Mouse (Mus musculus) midbrain, embryonic 10.5 days (tissue): Measurements from ENCODE around the gene Apopt1. TPM values are rescaled to one million over a fixed set of nuclear protein-coding genes. Genes with fewer than 3 reads are reported as not detected.
A peak's percentile ranks its signal among the peaks of the same experiment; 100 is the strongest.
"Not testable (repeated sequence)": the region's sequence is repeated elsewhere in the genome, so short reads cannot be mapped to it uniquely, and the experiment has no call there.

Source experiments
- DNase-seq: peaks from one replicate; pipeline ENCODE4 v3.0.0-alpha.2; 2017; ENCODE audit warnings: low spot score
- H3K27ac ChIP-seq: fragments of 300-500 bp; sonication (generic); replicated peaks from 2 replicates; pipeline ENCODE4 v1.5.1; 2016; ENCODE audit warnings: mild to moderate bottlenecking
- H3K27me3 ChIP-seq: fragments of 300-500 bp; sonication (generic); 2 replicates; pipeline ENCODE4 v1.6.1; 2016; ENCODE audit warnings: low read depth, mild to moderate bottlenecking; ENCODE audit not compliant: poor library complexity, severe bottlenecking
- H3K36me3 ChIP-seq: fragments of 300-500 bp; sonication (generic); 2 replicates; pipeline ENCODE4 v1.6.1; 2016; ENCODE audit warnings: mild to moderate bottlenecking, moderate library complexity
- H3K4me1 ChIP-seq: fragments of 300-500 bp; sonication (generic); 2 replicates; pipeline ENCODE4 v1.6.1; 2016
- H3K4me3 ChIP-seq: fragments of 300-500 bp; sonication (generic); 2 replicates; pipeline ENCODE4 v1.5.1; 2016; ENCODE audit warnings: mild to moderate bottlenecking, moderate library complexity
- H3K9me3 ChIP-seq: fragments of 300-500 bp; sonication (generic); replicated peaks from 2 replicates; pipeline ENCODE4 v1.6.1; 2016; ENCODE audit warnings: mild to moderate bottlenecking
- WGBS: fragments of 180-500 bp; shearing (Covaris S2); methylation state at CpG from one replicate; pipeline ENCODE4 v1.1.7; 2016; 5-methylcytosine and 5-hydroxymethylcytosine counted together
- polyA plus RNA-seq: library from polyadenylated mRNA; unstranded; fragments of >200 nt; fragmentation: Nextera tagmentation; extraction: Ambion mirVana; gene quantifications from 2 replicates; pipeline ENCODE4 v1.2.1, GENCODE M21; 2016

Apopt1 gene
- polyA plus RNA-seq, 1 experiment from 2014 or later, result 59.8 TPM

DNA sequence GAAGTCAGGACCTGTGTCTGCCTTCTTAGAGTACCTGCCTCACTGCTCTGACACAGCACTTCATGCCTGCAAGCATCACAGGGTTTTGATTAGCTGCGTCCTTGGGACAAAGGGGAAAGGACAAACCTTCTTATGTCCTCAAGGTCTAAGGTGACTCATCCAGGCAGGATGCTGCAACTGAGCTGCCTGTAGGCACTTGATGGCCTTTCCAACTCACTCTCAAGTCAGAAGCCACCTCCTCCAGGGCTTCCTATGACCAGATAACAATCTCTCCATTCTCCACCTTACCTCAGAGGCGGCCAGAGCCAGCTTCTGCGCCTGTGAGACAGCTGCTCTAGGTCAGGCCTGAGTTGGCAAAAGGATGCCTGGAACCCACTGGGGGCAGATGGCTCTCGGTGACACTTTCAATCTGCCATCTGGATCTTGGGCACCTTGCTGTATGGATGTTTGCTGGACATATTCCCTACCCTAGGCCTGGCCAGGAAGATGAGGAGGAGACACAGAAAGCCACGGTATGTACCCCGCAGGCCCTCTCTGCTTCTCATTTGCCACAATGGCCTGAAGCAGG lies 14.6 kb upstream of the Apopt1 start:
- H3K9me3 ChIP-seq, result no peaks in the 10 kb centered on the region
- H3K27me3 ChIP-seq, result no peaks in the 10 kb centered on the region
- H3K27ac ChIP-seq, result peak overlapping the region; percentile 99
- DNase-seq, result no peak
- peaks cover 53% of the 10 kb centered on the region for H3K4me1 ChIP-seq
- H3K36me3 ChIP-seq, result no peaks in the 10 kb centered on the region
- H3K4me3 ChIP-seq, result no peak overlapping the region
- WGBS, result 92% methylated on average over 6 of the region's 6 CpGs

DNA sequence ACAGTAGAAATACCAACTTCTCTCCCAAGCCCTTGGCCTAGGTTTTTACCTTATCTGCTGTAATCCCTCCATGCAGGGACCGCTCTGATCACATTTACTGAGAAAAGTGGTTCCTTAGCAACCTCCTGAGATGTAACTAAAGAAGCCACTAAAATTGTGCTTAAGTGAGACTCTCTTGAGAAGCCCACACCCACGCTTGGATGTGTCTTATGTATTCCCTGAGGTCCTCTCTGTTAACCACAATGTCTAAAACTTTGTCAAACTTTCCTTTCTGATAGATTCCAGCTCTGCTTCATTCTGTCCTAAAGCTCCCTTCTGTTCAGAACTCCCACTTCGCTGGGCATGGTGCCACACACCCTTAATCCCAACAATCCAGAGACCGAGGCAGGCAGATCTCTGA lies 13.5 kb upstream of the Apopt1 start:
- no peak for DNase-seq
- peak overlapping the region; percentile 63 for H3K27ac ChIP-seq
- no peaks in the 10 kb centered on the region for H3K36me3 ChIP-seq
- H3K27me3 ChIP-seq, result no peaks in the 10 kb centered on the region
- H3K4me3 ChIP-seq, result no peak overlapping the region
- 86% methylated on average over 4 of the region's 4 CpGs for WGBS
- no peaks in the 10 kb centered on the region for H3K9me3 ChIP-seq
- H3K4me1 ChIP-seq, result peaks cover 44% of the 10 kb centered on the region

DNA sequence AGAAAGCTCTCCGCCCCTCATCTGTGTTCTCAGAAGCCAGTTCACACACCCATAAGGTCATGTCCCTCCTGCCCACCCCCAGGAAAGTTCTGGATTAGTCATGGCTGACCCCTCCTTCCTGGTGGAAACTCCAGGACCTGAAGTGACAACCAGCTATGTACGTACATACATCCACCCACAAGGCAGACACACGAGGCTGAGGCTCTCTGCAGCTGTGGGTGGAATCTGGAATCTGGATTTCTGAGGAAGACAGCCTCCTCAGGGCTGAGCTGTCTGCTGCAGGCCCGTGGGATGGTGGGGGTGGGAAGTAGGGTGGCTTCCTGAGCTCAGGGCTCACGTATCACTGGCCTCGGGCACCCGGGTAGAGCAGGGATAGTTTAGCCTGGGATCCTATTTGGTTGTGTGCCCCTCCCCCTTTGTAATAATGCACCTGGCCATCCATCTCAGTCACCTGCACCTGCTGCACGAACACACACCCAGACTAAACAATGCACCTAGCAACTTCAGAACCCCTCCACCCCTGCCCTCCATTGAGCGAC lies 12.1 kb upstream of the Apopt1 start:
- Histone ChIP-seq H3K27me3 (no peaks in the 10 kb centered on the region), H3K9me3 (no peaks in the 10 kb centered on the region), H3K4me1 (peaks cover 40% of the 10 kb centered on the region), H3K36me3 (no peaks in the 10 kb centered on the region), H3K4me3 (no peak overlapping the region), H3K27ac (peak overlapping the region; percentile 63; the same call in 1 of the 2 replicates)
- WGBS, result 85% methylated on average over 9 of the region's 9 CpGs
- no peak for DNase-seq

GRCm38 (mm10) chr12:111703301-111703700 lies 9.8 kb upstream of the Apopt1 start:
- H3K4me1 ChIP-seq, result peaks cover 29% of the 10 kb centered on the region
- no peaks in the 10 kb centered on the region for H3K27me3 ChIP-seq
- 87% methylated on average over 3 of the region's 3 CpGs for WGBS
- H3K36me3 ChIP-seq, result peaks cover 21% of the 10 kb centered on the region
- no peak for DNase-seq
- no peak overlapping the region for H3K27ac ChIP-seq
- no peak overlapping the region for H3K4me3 ChIP-seq
- H3K9me3 ChIP-seq, result no peaks in the 10 kb centered on the region

- no peaks in the 10 kb centered on the region for H3K27me3 ChIP-seq
- peaks cover 34% of the 10 kb centered on the region for H3K36me3 ChIP-seq
- peak overlapping the region; percentile 59 for H3K27ac ChIP-seq
- H3K9me3 ChIP-seq, result no peaks in the 10 kb centered on the region
- DNase-seq, result no peak
- peaks cover 27% of the 10 kb centered on the region for H3K4me1 ChIP-seq
- 71% methylated on average over 9 of the region's 9 CpGs for WGBS
- no peak overlapping the region for H3K4me3 ChIP-seq
Measured at GRCm38 (mm10) chr12:111704609-111705008, 8.5 kb upstream of the Apopt1 start.

GRCm38 (mm10) chr12:111705186-111705973 lies 7.7 kb upstream of the Apopt1 start:
- WGBS, result 80% methylated on average over 15 of the region's 15 CpGs
- Histone ChIP-seq H3K27me3 (no peaks in the 10 kb centered on the region), H3K36me3 (peaks cover 42% of the 10 kb centered on the region), H3K4me3 (no peak overlapping the region), H3K27ac (no peak overlapping the region; the same call in 1 of the 2 replicates), H3K4me1 (peaks cover 20% of the 10 kb centered on the region), H3K9me3 (no peaks in the 10 kb centered on the region)
- no peak for DNase-seq

- peaks cover 25% of the 10 kb centered on the region for H3K4me1 ChIP-seq
- H3K27ac ChIP-seq, result no peak overlapping the region
- no peak for DNase-seq
- H3K36me3 ChIP-seq, result peaks cover 56% of the 10 kb centered on the region
- H3K4me3 ChIP-seq, result no peak overlapping the region
- H3K27me3 ChIP-seq, result no peaks in the 10 kb centered on the region
- 89% methylated on average over 4 of the region's 4 CpGs for WGBS
- H3K9me3 ChIP-seq, result no peaks in the 10 kb centered on the region
Measured at GRCm38 (mm10) chr12:111708181-111708580, 4.9 kb upstream of the Apopt1 start.

DNA sequence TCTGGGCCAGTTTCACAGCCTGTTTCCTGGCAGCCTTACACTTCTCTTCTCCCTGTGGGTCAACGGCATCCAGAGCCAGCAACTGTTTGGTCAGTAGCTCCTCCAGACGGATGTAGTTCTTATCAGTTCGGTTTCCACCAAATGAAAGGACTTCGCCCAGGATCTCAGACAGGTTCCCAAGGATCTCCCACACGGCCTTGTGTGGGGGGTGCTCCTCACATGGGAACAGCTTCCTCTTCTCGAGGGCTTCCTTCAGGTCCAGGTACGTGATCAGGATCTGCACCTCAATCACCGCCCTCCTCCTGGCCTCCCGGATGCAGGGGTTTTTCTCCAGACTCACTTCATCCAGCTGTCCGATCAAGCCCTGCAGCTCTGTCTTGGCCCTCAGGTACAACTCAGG lies 3.0 kb upstream of the Apopt1 start:
- H3K27ac ChIP-seq, result no peak overlapping the region
- H3K27me3 ChIP-seq, result no peaks in the 10 kb centered on the region
- peaks cover 31% of the 10 kb centered on the region for H3K4me1 ChIP-seq
- H3K4me3 ChIP-seq, result no peak overlapping the region
- H3K9me3 ChIP-seq, result no peaks in the 10 kb centered on the region
- peaks cover 60% of the 10 kb centered on the region for H3K36me3 ChIP-seq
- WGBS, result 93% methylated on average over 10 of the region's 10 CpGs
- DNase-seq, result no peak

DNA sequence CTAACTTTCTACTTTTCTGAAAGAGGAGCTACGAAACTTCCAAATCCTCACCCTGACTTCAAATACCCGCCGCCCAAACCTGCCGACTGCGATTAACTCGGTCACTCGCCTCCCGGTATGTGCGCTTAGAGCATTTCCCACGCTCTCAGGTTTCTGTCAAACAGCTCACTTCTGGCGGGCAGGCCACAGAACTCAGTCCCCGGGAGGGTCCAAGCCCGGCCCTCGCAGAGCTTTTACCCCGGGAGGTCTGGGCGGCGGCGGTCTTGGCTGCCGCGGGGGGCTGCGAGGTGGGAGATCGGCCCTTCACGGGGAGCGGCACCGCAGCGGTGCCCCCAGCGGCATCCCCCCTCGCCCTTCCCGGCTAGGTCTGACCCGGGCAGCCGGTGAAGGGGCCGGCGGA lies 585 bp upstream of the Apopt1 start:
- H3K4me3 ChIP-seq, result peak overlapping the region; percentile 99
- H3K27me3 ChIP-seq, result no peaks in the 10 kb centered on the region
- no peak for DNase-seq
- H3K36me3 ChIP-seq, result peaks cover 62% of the 10 kb centered on the region
- peak overlapping the region; percentile 96 for H3K27ac ChIP-seq
- H3K9me3 ChIP-seq, result no peaks in the 10 kb centered on the region
- under 1% methylated on average over 33 of the region's 33 CpGs for WGBS
- H3K4me1 ChIP-seq, result peaks cover 26% of the 10 kb centered on the region

GRCm38 (mm10) chr12:111713880-111714279 lies 819 bp downstream of the Apopt1 start:
- WGBS, result 85% methylated on average over 6 of the region's 6 CpGs
- H3K4me3 ChIP-seq, result peak overlapping the region; percentile 99
- not testable (repeated sequence) for DNase-seq, H3K9me3 ChIP-seq, H3K27me3 ChIP-seq
- peaks cover 48% of the 10 kb centered on the region for H3K36me3 ChIP-seq
- H3K27ac ChIP-seq, result peak overlapping the region; percentile 96; the same call in 1 of the 2 replicates
- H3K4me1 ChIP-seq, result peaks cover 31% of the 10 kb centered on the region

DNA sequence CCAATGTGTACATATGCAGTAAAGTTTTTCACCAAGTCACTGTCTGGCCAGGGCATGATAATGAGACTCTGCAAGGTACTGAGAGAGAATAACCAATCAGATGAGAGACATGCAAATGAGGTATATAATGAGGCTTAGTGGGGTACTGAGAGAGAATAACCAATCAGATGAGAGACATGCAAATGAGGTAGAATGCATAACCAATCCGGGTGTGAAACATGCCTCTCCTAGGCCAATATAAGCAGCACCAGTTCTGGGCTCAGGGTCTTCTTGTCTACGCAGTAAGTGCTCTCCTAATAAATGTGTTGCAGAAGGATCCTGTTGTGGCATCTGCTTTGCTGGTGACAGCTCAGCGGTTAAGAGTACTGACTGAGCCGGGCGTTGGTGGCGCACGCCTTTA lies 3.4 kb downstream of the Apopt1 start:
- no peaks in the 10 kb centered on the region for H3K9me3 ChIP-seq
- H3K36me3 ChIP-seq, result peaks cover 22% of the 10 kb centered on the region
- no peak for DNase-seq
- no peak overlapping the region for H3K4me3 ChIP-seq
- 98% methylated on average over 7 of the region's 7 CpGs for WGBS
- no peak overlapping the region for H3K27ac ChIP-seq
- peaks cover 31% of the 10 kb centered on the region for H3K4me1 ChIP-seq
- no peaks in the 10 kb centered on the region for H3K27me3 ChIP-seq

DNA sequence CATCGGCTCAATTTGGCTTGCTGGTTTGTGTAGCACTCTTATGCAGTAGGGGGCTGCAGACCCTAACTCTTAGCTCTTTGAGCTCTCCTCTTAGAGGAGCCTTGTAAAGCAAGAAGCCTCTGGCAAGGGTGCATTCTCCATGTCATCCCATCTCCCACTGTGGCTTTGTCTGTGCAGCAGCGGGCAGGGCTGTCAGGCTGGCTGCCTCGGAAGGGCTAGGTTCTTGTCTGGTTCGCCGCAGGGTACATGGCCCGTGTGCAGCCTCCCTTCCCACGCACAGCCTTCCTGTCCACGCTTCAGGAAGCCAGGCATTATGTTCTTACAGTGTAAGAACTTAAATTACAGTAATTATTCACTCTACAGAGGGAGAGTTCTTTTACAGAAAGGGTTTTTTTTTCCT lies 5.6 kb downstream of the Apopt1 start:
- WGBS, result 46% methylated on average over 8 of the region's 8 CpGs
- Histone ChIP-seq H3K27me3 (no peaks in the 10 kb centered on the region), H3K9me3 (no peaks in the 10 kb centered on the region), H3K4me1 (peaks cover 20% of the 10 kb centered on the region), H3K27ac (peak overlapping the region; percentile 52; the same call in 1 of the 2 replicates), H3K4me3 (no peak overlapping the region), H3K36me3 (peaks cover 22% of the 10 kb centered on the region)
- no peak for DNase-seq

- DNase-seq, result no peak
- Histone ChIP-seq H3K4me3 (no peak overlapping the region), H3K27me3 (no peaks in the 10 kb centered on the region), H3K36me3 (peaks cover 31% of the 10 kb centered on the region), H3K4me1 (peaks cover 19% of the 10 kb centered on the region), H3K27ac (no peak overlapping the region), H3K9me3 (no peaks in the 10 kb centered on the region)
- WGBS, result 83% methylated on average over 4 of the region's 4 CpGs
Measured at GRCm38 (mm10) chr12:111720222-111720621, 7.2 kb downstream of the Apopt1 start.
